Mouse (Mus musculus) NIH3T3 (cell line): ENCODE measurements around the gene Cryzl1.

Source experiments
- DNase-seq: peaks from one replicate; pipeline ENCODE4 v3.0.0-alpha.2; 2012; ENCODE audit warnings: low read depth

The Cryzl1 gene

GRCm38 (mm10) chr16:91740184-91740917 lies 11.6 kb upstream of the Cryzl1 start:
- no peak for DNase-seq

GRCm38 (mm10) chr16:91738505-91738904 lies 9.7 kb upstream of the Cryzl1 start:
- no peak for DNase-seq

- DNase-seq = no peak
These were observed 7.5 kb upstream of the Cryzl1 start for GRCm38 (mm10) chr16:91736046-91736816.

GRCm38 (mm10) chr16:91734771-91735170 lies 6.0 kb upstream of the Cryzl1 start:
- DNase-seq = peak; percentile 17

GRCm38 (mm10) chr16:91732816-91733215 lies 4.0 kb upstream of the Cryzl1 start:
- no peak for DNase-seq

- DNase-seq = peak; percentile 39
These were observed 1.7 kb upstream of the Cryzl1 start for GRCm38 (mm10) chr16:91730446-91730845.

GRCm38 (mm10) chr16:91729821-91730441 lies 1.2 kb upstream of the Cryzl1 start:
- peak; percentile 50 for DNase-seq

GRCm38 (mm10) chr16:91729066-91729482 lies 299 bp upstream of the Cryzl1 start, which contains the start of gene Itsn1:
TSS of gene Itsn1 (plus strand) at chr16:91729281.
- peak; percentile 98 for DNase-seq

- peak; percentile 52 for DNase-seq
These were observed 1.3 kb downstream of the Cryzl1 start for GRCm38 (mm10) chr16:91727433-91727832.

GRCm38 (mm10) chr16:91724247-91724646 lies 4.5 kb downstream of the Cryzl1 start:
- peak; percentile 60 for DNase-seq

GRCm38 (mm10) chr16:91717399-91717798 lies 11.4 kb downstream of the Cryzl1 start:
- DNase-seq = no peak

- no peak for DNase-seq
These were observed 11.8 kb downstream of the Cryzl1 start for GRCm38 (mm10) chr16:91716927-91717349.

- DNase-seq = no peak
These were observed 18.5 kb downstream of the Cryzl1 start for GRCm38 (mm10) chr16:91710241-91710640.

GRCm38 (mm10) chr16:91704603-91705340 lies 24.0 kb downstream of the Cryzl1 start:
- DNase-seq = peak; percentile 47

- no peak for DNase-seq
These were observed 26.0 kb downstream of the Cryzl1 start for GRCm38 (mm10) chr16:91702771-91703188.

GRCm38 (mm10) chr16:91701908-91702307 lies 26.9 kb downstream of the Cryzl1 start:
- DNase-seq = no peak

GRCm38 (mm10) chr16:91698995-91699394 lies 29.8 kb downstream of the Cryzl1 start:
- no peak for DNase-seq

- DNase-seq = no peak
These were observed 33.5 kb downstream of the Cryzl1 start for GRCm38 (mm10) chr16:91695108-91695755.

- DNase-seq = peak; percentile 84
These were observed 34.2 kb downstream of the Cryzl1 start for GRCm38 (mm10) chr16:91694455-91695084.

- DNase-seq = no peak
These were observed 39.0 kb downstream of the Cryzl1 start for GRCm38 (mm10) chr16:91689791-91690190.
